Mouse (Mus musculus) lung, postnatal 4 days (tissue): ENCODE data around the gene Ythdf2.

ENCODE experiments used
- DNase-seq, 2 experiments: peaks; one replicate each; pipeline ENCODE4 v3.0.0; 2021

The Ythdf2 gene

GRCm38 (mm10) chr4:132145092-132145491, 67.0 kb downstream of the Ythdf2 start:
- no peak for DNase-seq

GRCm38 (mm10) chr4:132144080-132144841, 67.8 kb downstream of the Ythdf2 start, which contains the start of gene Oprd1:
Gene Oprd1 (minus strand): TSS chr4:132144486.
- peak in 1 of 2 experiments; percentile 40 for DNase-seq

- DNase-seq: no peak
These were observed 73.5 kb downstream of the Ythdf2 start for GRCm38 (mm10) chr4:132138640-132139039.

GRCm38 (mm10) chr4:132137013-132137412, 75.1 kb downstream of the Ythdf2 start:
- DNase-seq: no peak
